Mouse (Mus musculus) natural killer cell, adult 2 months (primary cell): ENCODE results near the gene Ntrk2.

Source experiments
- DNase-seq, 2 experiments: peaks; one replicate each; pipeline ENCODE4 v3.0.0; 2022; ENCODE audit warnings: low spot score in 2 of 2

The Ntrk2 gene

DNA sequence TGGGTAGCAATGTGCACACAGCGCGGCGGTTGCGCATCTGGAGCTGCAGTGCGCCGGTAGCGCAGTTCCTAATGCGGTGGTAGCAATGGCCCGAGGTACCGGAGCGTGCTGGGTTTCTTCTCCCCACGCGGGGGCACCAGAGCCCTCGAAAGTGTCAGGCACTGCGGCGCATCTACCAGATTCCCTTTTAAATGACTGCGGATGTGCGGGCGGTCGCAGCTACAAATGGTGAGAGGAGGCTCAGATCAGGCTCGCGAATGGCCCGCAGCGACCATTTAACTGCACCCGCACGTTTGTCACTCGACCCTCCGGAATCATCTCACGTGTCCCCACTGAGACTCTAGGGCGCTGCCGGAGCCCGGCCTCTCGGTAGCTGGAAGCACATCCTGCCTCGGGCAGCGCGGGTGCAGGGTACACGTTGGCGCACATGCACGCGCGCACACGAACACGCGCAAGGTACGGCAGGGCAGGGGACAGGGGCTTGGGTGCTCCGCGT lies at the start of gene Ntrk2:
TSS of gene Ntrk2 (plus strand) at position 173 of the 496 bp plus-strand sequence.
- no peak for DNase-seq

DNA sequence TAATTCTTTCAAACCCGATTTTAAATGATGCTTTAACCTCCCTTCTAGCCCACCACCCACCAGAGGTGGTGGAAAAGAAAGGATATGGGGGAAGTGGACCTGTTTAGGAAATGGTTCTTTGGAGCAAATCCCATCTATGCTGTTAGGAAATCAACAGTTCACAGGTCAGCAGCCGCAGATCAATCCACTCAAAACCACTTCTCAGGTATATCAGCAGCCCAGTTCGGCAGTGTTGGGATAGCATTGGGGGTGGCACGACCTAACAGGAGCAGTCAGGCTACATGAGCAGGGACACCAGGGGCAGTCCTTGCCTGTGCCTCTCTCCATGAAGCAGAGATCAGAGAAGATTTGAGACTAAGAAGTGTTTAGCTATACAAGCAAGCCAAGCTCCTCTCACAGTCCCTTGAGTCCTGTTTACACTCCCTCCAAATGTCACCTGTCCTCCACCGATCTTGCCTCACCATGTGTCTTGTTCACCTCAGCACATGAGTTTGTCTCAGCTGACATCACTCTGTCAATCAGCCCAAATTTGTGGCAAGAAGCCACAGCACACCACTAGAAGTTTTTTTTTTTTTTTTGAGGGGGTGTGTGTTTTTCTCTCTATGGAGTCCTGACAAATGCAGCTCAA lies 45.3 kb upstream of the Ntrk2 start:
- DNase-seq: no peak

DNA sequence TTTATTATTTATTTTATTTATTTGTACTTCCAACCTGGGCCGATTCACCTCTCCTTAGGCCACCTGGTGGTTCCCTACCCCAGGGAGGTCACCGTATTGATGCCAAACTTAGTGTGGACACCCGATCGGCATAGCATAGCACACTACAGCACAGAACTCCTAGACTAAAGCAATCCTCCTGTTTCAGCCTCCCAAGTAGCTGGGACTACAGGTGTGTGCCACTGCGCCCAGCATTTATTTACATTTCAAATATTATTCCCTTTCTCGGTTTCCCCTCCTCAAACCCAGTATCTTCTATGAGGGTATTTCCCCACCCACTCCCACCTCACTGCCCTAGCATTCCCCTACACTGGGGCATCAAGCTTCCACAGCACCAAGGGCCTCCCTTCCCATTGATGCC lies 38.1 kb upstream of the Ntrk2 start:
- no peak for DNase-seq

DNA sequence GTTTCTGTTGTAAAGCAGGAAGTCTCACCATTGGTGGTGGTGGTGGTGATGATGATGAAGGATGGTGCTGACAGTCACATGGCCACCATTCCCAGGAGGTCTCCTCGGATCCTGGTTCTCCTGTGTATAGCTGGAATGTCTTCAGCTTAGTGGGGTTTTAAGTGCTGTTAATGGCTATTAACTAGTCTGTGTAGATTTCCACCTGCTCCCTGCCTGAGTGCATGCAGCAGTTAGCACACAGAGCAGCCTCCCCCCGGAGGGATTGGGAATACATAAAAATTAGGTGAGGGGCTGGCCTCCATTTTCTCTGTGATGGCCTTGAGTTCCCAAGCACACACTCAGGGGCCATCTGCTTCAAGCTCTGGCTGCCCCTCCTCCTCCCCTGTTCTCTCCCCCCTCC lies 36.9 kb upstream of the Ntrk2 start:
- no peak for DNase-seq

DNA sequence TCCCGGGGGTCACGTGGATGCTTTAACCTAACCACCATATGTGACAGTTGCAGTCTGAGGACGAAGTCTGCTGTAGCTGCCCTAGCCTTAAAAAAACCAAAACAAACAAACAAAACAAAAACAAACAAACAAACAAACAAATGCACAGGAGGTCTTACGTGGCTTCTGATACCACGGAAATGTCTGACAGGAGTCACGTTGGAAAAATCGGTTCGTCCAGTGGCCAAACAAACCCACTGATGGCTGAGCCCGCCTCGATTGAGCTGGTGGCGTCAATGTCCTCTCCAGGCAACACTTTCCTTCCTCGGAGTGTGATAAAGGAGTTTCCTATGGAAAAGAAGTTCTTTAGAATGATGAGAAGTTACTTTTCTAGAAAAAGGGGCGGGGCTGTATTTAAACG lies 27.1 kb upstream of the Ntrk2 start:
- no peak for DNase-seq

DNA sequence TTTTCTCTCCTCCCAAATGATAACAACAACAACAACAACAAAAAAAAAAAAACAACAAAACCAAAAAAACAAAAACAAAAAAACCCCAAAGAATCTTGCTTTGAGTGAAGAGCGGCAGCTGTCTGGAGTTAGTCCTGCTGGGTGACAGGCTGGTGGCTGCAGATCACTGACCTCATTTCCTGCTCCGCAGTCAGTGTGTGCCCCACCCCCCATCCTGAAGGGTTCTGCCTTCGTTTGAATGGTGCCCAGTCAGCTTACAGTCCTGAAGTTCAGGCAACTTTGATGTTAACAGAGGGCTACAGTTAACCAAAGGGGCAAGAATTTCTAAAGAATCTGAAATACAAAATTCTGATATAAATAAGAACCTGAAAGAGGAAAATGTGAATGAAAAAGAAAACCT lies 19.9 kb upstream of the Ntrk2 start:
- DNase-seq: no peak

DNA sequence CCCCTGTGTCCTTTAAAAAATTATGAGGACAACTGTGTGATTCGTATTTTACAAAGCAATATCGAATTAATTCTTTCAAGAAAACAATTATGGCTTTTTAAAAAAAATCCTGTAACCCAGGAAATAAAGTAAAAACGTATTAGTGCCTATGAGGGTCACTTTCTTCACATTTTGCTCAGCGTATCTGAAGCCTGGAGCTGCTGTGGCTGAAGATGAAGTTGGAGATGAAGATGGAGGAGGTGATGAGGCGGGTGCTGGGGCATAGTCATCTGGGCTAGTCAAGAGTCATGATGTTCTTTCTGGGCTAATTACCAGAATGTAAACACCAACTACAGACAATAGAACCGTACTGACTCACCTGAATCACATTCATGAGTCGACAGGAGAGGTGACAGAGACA lies 15.6 kb upstream of the Ntrk2 start:
- no peak for DNase-seq

DNA sequence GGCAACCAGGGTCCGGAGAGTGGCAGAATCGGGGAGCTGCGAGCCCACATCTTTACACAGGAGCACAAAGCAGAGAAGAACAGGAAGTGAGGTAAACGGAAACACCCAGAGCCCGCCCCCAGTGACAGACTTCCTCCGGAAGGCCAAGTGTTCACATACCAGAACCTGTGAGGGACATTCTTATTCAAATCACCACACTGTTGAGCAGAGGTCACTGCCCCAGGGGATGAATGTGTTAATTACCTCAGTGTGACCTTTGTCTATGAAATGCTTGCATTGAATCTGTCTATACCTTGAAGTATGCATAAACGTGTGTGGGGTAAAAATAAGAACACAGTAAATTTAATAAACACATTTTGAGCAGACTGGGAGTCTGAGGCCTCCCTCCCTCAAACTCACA lies 9.0 kb upstream of the Ntrk2 start:
- DNase-seq: no peak

DNA sequence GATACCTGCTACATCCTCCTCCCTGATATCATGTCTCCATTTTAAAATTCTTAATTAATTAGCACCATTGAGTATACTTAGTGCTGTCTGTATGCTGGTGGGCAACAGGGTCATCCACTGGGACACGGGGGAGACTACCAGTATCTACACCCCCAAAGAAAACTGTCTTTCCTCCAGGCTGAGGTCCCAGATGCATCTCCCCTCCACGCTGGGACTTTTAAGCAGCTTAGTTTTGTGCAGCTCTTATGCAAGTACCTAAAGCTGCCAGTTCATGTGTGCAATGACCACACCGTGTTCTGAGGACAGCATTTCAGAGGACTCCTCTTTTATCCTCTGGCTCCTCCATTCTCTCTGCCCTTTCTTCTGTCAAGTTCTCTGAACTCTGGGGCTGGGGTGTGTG lies 5.1 kb upstream of the Ntrk2 start:
- no peak for DNase-seq

DNA sequence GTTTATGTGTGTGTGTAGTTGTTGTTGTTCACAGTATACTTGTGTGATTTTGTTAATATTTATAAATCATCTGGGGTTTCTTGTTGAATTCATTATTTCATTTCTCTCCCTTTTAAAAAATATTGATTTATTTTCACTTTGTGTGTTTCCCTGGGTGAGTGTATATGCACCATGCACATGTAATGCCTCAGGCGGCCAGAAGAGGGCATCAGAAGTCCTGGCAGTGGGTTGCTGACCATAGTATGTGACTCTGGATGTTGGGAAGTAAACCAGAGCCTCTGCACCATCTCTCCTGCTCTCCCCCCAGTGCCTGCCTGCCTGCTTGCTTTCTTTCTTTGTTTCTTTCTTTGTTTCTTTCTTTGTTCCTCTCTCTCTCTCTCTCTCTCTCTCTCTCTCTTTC lies 2.5 kb upstream of the Ntrk2 start:
- DNase-seq: no peak

DNA sequence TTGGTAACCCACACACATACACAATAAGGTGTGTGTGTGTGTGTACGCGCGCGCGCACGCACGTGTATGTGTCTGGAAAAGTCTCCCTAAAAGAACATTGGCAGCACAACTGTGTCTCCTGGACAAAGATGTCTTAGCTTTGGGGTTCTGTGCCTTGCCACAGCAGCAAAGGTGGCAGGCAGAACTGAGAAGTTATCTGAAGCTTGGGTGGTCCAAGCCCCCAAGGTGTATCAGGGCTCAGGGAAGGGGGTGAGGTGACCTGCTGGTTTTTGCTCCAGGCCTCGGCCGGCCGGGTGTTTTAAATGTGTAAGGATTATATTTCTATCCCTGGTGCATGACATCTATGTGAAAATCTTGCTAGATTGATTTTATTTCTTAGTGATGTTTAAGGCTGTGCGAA lies 536 bp upstream of the Ntrk2 start:
- DNase-seq: no peak

DNA sequence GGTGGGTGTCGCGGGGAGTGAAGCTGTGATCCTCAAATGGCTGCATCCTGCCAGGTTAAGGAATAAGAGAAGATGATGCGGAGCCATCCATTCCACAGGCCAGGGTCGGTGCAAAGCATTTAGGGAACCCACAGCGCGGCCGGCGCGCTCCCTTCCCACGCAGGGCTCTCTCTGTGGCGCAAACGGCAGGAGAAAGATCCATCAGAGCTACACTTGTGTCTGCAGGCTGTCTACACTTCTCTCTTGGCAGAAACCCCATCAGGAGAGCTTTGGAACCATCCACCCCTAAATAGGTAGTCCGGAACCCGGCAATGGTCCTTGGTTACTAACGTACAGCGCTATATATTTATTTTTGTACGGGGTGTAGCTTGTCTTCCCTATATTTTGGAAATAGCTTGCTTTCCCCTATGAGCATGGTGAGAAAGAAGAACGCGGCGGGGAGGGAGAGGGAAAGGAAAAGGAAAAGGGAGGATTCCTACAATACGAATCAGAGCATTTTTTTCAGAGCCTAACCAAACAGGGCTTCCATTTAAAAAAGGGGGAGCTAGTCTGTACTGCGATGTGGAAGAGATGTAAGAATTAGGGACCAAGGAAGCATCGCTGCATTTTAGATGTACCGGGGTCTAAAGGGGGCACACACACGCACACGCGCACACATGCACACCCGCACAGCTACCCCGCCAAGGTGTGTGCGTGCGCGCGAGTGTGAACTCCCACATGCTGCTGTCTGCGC lies 693 bp downstream of the Ntrk2 start:
- no peak for DNase-seq

DNA sequence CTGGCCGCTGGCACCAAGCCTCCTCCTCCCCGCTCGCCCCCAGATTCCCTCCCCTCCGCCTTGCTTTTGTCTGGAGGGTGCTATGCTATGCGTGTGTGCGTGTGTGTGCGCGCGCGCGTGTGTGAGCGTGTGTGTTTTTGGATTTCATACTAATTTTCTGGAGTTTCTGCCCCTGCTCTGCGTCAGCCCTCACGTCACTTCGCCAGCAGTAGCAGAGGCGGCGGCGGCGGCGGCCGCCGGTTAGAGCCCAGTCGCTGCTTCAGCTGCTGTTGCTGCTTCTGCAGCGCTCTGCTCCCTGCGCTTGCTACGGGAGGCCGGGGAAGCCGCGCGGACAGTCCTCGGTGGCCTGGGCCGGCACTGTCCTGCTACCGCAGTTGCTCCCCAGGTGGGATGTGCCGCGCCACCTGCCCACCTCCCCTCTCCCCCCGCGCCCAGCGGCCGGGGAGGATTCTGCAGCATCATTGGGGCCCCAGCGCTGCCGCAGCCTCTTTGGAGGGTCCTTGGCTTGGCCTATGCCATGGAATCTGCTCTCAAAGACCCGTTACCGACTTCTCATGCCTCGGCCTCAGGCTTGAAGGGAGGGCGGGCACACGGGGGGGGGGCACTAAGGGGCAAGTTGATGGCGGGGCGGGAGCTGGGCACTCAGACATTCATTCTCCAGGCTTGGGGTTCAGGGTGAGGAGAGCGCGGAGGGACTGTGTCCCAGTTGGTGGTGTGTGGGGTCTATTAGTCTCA lies 1.4 kb downstream of the Ntrk2 start:
- DNase-seq: no peak

DNA sequence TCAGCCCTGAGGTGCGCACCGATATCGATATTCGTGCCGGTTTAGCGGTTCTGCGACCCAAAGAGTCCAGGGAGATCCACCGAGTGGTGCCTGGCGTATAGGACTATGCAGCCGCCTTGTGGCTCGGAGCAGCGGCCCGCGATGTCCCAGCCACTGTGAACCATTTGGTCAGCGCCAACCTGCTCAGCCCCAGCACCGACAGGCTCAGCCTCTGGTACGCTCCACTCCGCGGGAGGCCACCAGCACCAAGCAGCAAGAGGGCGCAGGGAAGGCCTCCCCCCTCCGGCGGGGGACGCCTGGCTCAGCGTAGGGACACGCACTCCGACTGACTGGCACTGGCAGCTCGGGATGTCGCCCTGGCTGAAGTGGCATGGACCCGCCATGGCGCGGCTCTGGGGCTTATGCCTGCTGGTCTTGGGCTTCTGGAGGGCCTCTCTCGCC lies 2.0 kb downstream of the Ntrk2 start:
- DNase-seq: no peak

DNA sequence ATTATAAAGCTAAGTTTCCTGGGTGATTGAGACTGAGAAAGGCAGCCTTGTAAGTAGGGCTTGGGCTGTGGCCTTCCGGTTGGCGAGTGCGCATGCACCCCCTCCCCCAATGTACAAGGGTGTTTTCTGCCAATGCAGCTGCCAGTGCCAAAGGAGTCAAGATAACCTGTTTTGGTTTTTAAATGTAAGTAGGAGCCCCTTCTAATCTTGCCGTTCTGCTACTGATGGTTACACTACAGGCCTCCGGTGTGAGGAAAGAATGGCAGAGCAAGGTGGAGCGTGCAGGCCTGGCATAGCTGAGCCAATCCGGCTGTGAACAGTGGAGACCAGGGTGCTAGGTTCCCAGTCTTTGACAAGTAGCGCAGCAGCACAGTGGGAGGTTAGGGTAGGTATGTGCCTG lies 3.6 kb downstream of the Ntrk2 start:
- no peak for DNase-seq

DNA sequence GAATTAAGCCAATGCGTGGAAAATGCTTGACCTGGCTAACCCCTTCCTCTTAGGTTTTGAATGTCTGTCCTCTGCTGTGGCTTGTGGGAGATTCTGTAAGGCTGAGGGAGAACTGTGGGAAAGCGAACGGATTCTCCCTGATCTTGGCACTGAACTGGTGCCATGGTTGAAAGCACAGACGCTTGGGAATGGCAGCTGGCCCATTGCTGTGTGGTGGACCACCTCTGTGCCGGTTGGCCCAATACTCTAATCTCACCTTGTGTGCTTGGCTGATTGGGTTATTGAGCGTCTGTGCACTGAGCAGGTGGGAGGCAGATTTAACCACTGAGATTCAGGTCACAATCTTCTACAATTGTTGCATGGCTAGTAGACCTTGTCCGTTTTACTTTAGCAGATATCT lies 18.4 kb downstream of the Ntrk2 start:
- no peak for DNase-seq

DNA sequence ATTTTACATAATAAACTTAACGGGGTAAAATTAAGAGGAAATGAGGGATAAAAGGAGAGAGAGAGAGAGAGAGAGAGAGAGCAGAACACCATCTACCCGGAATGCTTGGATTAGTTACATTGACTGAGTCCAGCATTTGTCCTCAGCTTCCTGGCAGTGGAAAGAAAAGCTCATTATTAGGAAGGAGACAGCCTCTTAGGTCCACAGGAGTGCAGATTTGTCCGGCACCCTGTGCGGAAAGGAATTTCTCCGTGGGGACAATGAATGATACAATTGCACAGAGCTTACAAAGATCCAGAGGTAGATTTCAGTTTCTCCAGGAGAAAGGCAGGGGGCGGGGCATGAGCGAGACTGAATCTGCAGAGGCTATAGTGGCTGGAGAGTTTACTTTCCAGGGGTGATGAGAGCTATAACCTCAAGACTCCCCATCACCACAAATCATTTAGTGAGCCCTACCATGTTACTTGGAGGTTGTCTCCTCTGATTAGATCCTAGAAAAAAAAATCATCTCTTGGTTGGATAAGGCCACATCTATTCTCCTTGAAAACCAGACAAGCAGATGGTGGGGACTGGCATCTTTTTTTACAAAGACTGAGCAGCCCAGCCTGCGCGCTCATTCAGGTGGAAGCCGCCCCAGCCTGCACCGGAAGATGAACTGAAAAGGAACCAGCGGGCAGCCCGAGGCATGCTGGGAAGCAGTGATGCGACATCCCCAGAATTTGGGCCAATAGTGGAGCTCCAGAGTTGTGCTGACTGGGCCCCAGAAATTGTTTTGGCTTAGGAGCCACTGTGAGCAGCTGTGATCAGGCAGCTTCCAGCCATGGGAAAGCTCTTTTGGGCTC lies 20.2 kb downstream of the Ntrk2 start:
- DNase-seq: no peak

DNA sequence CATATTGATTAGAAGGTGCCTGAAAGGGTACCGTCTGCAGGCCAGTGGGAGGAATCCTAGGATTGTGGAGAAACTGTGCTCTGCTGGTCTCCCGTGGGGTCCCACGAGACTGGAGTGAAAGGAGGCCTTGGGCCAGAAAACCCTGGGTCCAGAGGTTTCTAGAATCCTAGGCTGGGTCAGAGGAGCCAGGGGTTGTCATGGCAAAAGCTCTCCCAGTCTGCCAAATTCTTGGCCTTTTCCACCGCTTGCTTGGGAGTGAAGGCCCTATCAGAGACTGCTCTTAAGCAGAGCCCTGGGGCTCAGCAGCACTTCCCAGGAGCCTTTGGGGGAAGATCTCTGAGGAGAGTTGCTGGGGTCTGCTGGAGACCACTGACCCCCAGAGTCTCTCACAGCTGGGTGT lies 25.6 kb downstream of the Ntrk2 start:
- DNase-seq: no peak

DNA sequence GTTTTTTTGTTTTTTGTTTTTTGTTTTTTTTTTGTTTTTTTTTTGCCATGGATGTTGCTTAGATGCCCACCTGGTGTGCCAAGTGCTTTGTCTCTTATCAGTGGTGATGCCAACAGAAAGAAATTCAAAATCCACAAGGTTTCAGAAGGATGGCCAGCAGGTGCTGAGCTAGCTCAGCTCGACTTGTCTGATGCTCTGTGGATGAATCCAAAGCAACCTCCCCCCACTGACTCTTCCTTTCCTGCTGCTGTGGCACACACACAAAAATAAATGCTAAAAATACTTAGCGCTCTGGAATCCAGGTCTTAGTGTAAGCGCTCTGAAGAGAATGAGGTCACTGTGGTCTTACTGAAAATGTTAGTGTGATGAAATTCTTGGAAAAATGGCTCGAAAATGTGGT lies 28.4 kb downstream of the Ntrk2 start:
- DNase-seq: no peak

DNA sequence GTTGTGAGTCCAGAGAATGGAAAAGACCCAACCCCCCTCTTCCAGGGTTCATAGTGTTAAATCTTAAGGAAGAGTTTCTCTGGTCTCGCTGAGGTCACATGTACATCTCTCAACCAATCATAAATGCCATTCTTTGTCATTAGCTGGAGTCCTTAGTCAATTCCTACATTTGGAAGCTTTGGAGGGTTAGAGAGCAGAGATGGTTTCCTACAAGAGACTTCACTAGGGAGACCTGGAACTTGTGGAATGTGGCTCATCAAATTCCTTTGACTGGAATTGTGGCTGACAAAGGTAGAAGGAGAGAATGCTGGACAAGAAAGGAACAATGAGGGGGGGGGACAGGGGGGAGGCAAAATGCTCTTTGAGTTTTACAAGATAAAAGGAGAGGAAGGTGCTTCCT lies 30.5 kb downstream of the Ntrk2 start:
- no peak for DNase-seq

DNA sequence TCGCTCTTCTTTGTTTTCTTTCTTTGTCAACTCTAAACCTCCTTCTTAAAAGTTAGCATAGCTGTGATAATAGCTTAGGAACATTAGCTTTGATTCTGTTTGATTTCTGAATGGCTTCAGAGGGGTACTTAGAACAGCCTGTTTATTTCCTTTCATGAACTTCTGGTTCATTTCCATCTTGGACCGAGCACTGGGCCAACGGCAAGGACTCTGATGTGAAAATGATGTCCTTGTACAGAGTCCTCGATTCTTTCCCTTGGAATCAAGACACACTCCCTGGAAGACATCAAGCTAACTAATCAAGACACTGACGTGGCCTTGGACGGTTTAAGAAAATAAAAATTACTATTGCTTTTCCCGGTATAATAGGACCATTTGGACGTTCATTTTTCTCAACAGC lies 31.7 kb downstream of the Ntrk2 start:
- no peak for DNase-seq

DNA sequence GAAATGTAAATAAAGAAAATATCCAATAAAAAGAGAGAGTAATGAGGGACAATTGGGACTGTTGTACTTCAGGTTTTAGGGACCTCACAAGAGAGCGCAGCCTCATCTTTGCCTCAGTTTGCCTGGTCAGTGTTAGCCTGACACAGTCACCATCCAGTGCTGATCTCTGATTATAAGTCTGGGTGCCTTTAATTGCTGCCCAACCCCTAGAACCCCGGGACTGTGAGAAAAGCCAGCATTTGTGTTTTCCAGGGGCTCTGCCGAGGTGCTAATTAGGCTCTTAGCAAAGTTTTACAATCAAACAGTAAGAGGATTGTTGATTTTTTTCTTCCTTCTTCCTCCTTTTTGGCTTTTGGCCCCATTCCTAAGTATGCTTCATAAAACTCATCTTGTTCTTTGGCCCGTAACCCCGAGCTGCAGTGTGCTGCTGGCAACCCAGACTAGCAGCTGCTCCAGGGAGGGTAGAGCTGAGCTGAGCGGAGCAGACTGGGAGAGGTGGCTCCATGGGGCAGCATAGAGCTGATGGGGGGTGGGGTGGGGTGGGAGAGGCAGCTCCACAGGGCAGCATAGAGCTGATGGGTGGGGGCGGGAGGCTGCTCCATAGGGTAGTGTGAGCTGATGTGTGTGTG lies 34.5 kb downstream of the Ntrk2 start:
- DNase-seq: no peak
